Mouse (Mus musculus): ENCODE measurements around the gene Eftud2.

DNA sequence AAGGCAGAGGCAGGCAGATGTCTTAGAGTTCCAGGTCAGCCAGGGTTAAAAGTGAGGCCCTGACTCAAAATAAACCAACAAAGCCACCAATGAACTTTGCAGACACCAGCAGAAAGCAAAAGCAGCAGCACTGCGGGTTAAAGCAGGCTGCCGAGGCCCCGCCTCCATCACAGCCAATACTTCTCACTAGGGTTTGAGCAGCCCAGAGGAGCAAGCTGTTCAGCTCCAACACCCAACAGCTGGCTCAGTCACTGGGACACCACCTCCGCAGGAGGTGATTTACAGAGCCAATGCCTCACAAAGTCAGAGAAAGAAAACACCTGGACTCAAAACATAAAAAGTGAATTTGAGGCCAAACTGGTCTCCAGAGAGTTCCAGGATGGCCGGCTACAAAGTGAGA is 77.3 kb downstream of the Eftud2 start:
- no peak for TF ChIP-seq CTCF (IDR thresholded peaks at IDR 0.05; ENCODE audit: control insufficient read depth, insufficient read depth, insufficient read length)
- no peak for TF ChIP-seq USF1 (IDR thresholded peaks at IDR 0.05; ENCODE audit: low read depth)
- TF ChIP-seq MYOD1 (IDR thresholded peaks at IDR 0.05; ENCODE audit: control insufficient read depth, insufficient read length, low read depth), result no peak
- TF ChIP-seq CEBPB (IDR thresholded peaks at IDR 0.05; ENCODE audit: low read depth), result no peak
- no peak for TF ChIP-seq MAX (IDR thresholded peaks at IDR 0.05)
- no peak for TF ChIP-seq MYOG (IDR thresholded peaks at IDR 0.05; ENCODE audit: control insufficient read depth, extremely low read depth, insufficient read length)
